Mouse (Mus musculus) G1E (cell line): ENCODE measurements around the gene Colgalt1.

Experiments used
- CTCF ChIP-seq: IDR thresholded peaks from 2 replicates; pipeline ENCODE4 v1.5.1; 2012; ENCODE audit warnings: low read depth, low read length, inconsistent platforms, mixed read lengths
- GATA1 ChIP-seq: IDR thresholded peaks from 2 replicates; pipeline ENCODE4 v1.6.1; 2012; ENCODE audit warnings: borderline replicate concordance, low read length, inconsistent platforms, mixed read lengths

- TF ChIP-seq CTCF, result no peak
- no peak for TF ChIP-seq GATA1
Measured at GRCm38 (mm10) chr8:71601939-71602665, 8.7 kb upstream of the Colgalt1 start.
